Comparison of ENCODE assay signal across 21 mouse cellular contexts in the genomic region with DNA sequence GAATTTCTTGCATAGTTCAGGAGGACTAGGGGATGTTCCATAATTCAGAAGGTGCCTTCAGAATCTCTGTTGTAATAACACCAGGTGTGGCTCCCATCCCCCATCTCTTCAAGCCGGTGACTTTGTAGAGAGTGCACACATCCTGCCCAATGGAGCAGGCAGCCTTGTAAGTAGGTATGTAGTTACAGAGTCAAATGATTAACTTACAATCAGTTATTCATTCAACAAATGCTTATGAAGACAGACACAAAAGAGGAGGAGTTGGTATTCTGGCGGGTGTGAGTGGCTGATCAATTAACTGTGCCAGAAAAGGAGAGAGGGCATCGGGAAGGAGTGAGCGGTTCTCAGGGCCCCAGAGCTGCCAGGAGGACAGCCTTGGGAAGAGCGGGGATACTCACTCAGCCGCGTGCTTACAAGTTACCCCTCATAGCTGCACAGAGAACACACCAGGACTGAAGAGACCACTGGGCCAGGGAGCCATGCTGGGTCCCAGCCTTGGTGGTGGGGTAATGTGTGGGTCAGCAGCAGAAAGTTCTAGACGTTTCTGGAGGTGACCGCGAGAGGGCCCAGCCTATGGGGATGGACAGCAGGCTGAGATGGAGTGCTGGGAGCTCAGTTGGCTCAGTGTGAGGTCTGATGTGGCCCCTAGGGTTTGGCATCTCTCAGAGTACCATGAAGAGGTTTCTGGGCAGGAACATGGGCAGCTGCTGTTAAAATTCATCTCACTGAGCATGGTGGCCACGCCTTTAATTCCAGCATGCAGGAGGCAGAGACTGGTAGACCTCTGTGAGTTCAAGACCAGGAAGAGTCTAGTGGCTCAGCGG. TPM values are rescaled to one million over a fixed set of nuclear protein-coding genes. Genes with fewer than 3 reads are reported as not detected.
DNase-seq lines count a peak whose midpoint lies in the region; ATAC-seq and TF ChIP-seq lines count a peak whose summit lies in the region.
"Had no signal": no experiment of that assay in that cellular context is flagged by ENCODE, and none has a peak within 500 bp of the region (broad histone marks: within the 10 kb centered on the region; RNA-seq: fewer than 3 reads in every experiment).

No protein-coding gene starts in this region.

- H3K36me3 ChIP-seq in liver, adult 2 months (ENCODE audit: control insufficient read depth, insufficient read depth, low read length), result no peaks in the 10 kb centered on the region
- H3K36me3 ChIP-seq in liver, embryonic 11.5 days (ENCODE audit: control insufficient read depth, insufficient read depth, low read length), result no peaks in the 10 kb centered on the region; the same call in 1 of the 2 replicates
- H3K36me3 ChIP-seq: liver, embryonic 13.5 days had no signal

- no peak overlapping the region for H3K4me3 ChIP-seq in liver, adult 2 months (ENCODE audit: insufficient read depth, low read depth, low read length)
- H3K4me3 ChIP-seq in liver, embryonic 11.5 days (ENCODE audit: low read depth, low read length), result no peak overlapping the region
- H3K4me3 ChIP-seq: embryonic facial prominence, embryonic 15.5 days; forebrain, embryonic 10.5 days; heart, adult 2 months; liver, embryonic 13.5 days; neural tube, embryonic 12.5 days had no signal

- H3K27ac ChIP-seq in liver, adult 2 months (replicated peaks; ENCODE audit: insufficient read depth, low read depth, low read length), result no peak overlapping the region
- H3K27ac ChIP-seq in liver, embryonic 11.5 days (ENCODE audit: low read depth, low read length), result no peak overlapping the region
- H3K27ac ChIP-seq: embryonic facial prominence, embryonic 15.5 days; forebrain, embryonic 10.5 days; heart, adult 2 months; liver, embryonic 13.5 days; neural tube, embryonic 12.5 days had no signal

- no peak overlapping the region for H3K4me2 ChIP-seq in liver, embryonic 11.5 days
- H3K4me2 ChIP-seq: embryonic facial prominence, embryonic 15.5 days; liver, embryonic 13.5 days; neural tube, embryonic 12.5 days had no signal

- H3K27me3 ChIP-seq in liver, adult 2 months (ENCODE audit: control insufficient read depth, insufficient read depth, low read length), result no peaks in the 10 kb centered on the region
- H3K27me3 ChIP-seq in liver, embryonic 11.5 days (replicated peaks; ENCODE audit: control insufficient read depth, insufficient read depth, low read length), result no peaks in the 10 kb centered on the region
- no peaks in the 10 kb centered on the region for H3K27me3 ChIP-seq in Patski
- H3K27me3 ChIP-seq: embryonic facial prominence, embryonic 15.5 days; liver, embryonic 13.5 days; neural tube, embryonic 12.5 days had no signal

- in situ Hi-C loops in Patski (cut with MboI; ENCODE audit: low pct_unique_long_range_greater_than_20kb), result no loop called here

- no peak for ATAC-seq in liver, embryonic 11.5 days (replicated peaks; ENCODE audit: low FRiP score)
- ATAC-seq in Patski, result peak; percentile 31
- ATAC-seq: inflammation-experienced regulatory T-cells, adult 6 months had no signal

- POLR2A ChIA-PET in Patski (lab: Charles Lee), result interaction anchor here (1.1 kb wide), 1 partner anchor 22 kb away, joined by 3 read pairs; no protein-coding TSS in a partner anchor

- peaks cover 10% of the 10 kb centered on the region for H3K4me1 ChIP-seq in liver, adult 2 months (ENCODE audit: control insufficient read depth, insufficient read depth, low read length)
- H3K4me1 ChIP-seq in liver, embryonic 11.5 days (replicated peaks; ENCODE audit: control insufficient read depth, insufficient read depth, low read length), result 0 out of 2 replicates have a peak, but pooled peaks cover 2% of the 10 kb centered on the region
- H3K4me1 ChIP-seq: neural tube, embryonic 12.5 days had no signal

- 53% methylated on average over 12 of the region's 12 CpGs for WGBS in liver, adult 2 months
- WGBS in liver, embryonic 11.5 days, result 77% methylated on average over 12 of the region's 12 CpGs

- no peak for TF ChIP-seq POLR2A in liver, adult 2 months (IDR thresholded peaks at IDR 0.05; ENCODE audit: extremely low read depth, insufficient read depth, low read length)

- H3K9me3 ChIP-seq in liver, embryonic 11.5 days (ENCODE audit: control insufficient read depth, low read length), result no peaks in the 10 kb centered on the region
- H3K9me3 ChIP-seq: embryonic facial prominence, embryonic 15.5 days; forebrain, embryonic 10.5 days; liver, embryonic 13.5 days; neural tube, embryonic 12.5 days had no signal

- no peak overlapping the region for H3K9ac ChIP-seq in liver, adult 2 months (ENCODE audit: low read depth, low read length)
- H3K9ac ChIP-seq in liver, embryonic 11.5 days (ENCODE audit: low read depth, low read length), result no peak overlapping the region
- H3K9ac ChIP-seq: embryonic facial prominence, embryonic 15.5 days; liver, embryonic 13.5 days; neural tube, embryonic 12.5 days had no signal

- CTCF ChIA-PET in Patski (lab: Charles Lee), result interaction anchor here (0.7 to 2.0 kb wide), 6 partner anchors 9 to 47 kb away, joined by 3 to 9 read pairs (median 3); no protein-coding TSS in a partner anchor

- TF ChIP-seq CTCF in liver, adult 2 months (IDR thresholded peaks at IDR 0.05; ENCODE audit: low read depth, low read length), result no peak
- no peak for TF ChIP-seq CTCF in Patski (IDR thresholded peaks at IDR 0.05)

- H3K79me2 ChIP-seq in liver, adult 2 months (ENCODE audit: control insufficient read depth, insufficient read depth, low read length), result no peaks in the 10 kb centered on the region

- DNase-seq in liver, adult 2 months (ENCODE audit: extremely low read depth, low read depth, low spot score), result peak; percentile 85
- DNase-seq in liver, embryonic 11.5 days (ENCODE audit: low spot score), result no peak
- DNase-seq in Patski (ENCODE audit: low read depth, low spot score), result no peak
- DNase-seq in kidney, adult 9 months, result peak; percentile 91
- peak; percentile 81 to 91 for DNase-seq in kidney, postnatal 36 days
- no peak for DNase-seq in frontal cortex, postnatal 10 days (ENCODE audit: low spot score in 2 of 2)
- DNase-seq in T-cell, adult 2 months (ENCODE audit: low spot score), result no peak
- DNase-seq: adrenal gland, postnatal 36 days; cerebellum, adult 8-10 months; heart, adult 2 months; layer of hippocampus, adult 9-11 months; liver, embryonic 13.5 days; lung, postnatal 10 days had no signal

RNA-seq across cellular contexts. Expression of a gene that starts 4.9 kb away (rescaled TPM):
- 0.18 and 0.40 TPM in 2 replicates for total RNA-seq in liver, adult 2 months (2014; rRNA removed)
- 0.16 and 0.51 TPM in 2 replicates for polyA plus RNA-seq in liver, adult 2 months (2012; rRNA removed)
- 0.69 and 1.5 TPM in 2 replicates for polyA plus RNA-seq in liver, embryonic 11.5 days (2014; fragmentation: Nextera tagmentation; extraction: Ambion mirVana)
- polyA plus RNA-seq in Patski (2021), result 0.17 TPM
- total RNA-seq: common myeloid progenitor, adult 5-6 weeks; gastrocnemius, adult 8-10 months; megakaryocyte, adult 5-6 weeks had no signal
- polyA plus RNA-seq: inflammation-experienced regulatory T-cells, adult 6 months had no signal

RNA-seq across cellular contexts. Expression of a gene that starts 22.5 kb away (rescaled TPM):
- 0.81 and 0.92 TPM in 2 replicates for total RNA-seq in liver, adult 2 months (2014; rRNA removed)
- polyA plus RNA-seq in liver, adult 2 months (2012; rRNA removed), result 1.9 and 3.0 TPM in 2 replicates
- polyA plus RNA-seq in liver, embryonic 11.5 days (2014; fragmentation: Nextera tagmentation; extraction: Ambion mirVana), result 27.6 and 28.6 TPM in 2 replicates
- polyA plus RNA-seq in Patski (2021), result 141 TPM

RNA-seq across cellular contexts. Expression of a gene that starts 25.1 kb away (rescaled TPM):
- not detected in 2 replicates for total RNA-seq in liver, adult 2 months (2014; rRNA removed)
- polyA plus RNA-seq in liver, adult 2 months (2012; rRNA removed), result not detected in 2 replicates
- 1.5 and 1.7 TPM in 2 replicates for polyA plus RNA-seq in liver, embryonic 11.5 days (2014; fragmentation: Nextera tagmentation; extraction: Ambion mirVana)
- polyA plus RNA-seq in Patski (2021), result not detected
- total RNA-seq: adrenal gland, postnatal 36 days; gastrocnemius, adult 8-10 months; heart, adult 2 months had no signal
- polyA plus RNA-seq: embryonic facial prominence, embryonic 15.5 days; forebrain, embryonic 10.5 days; hindbrain, embryonic 11.5 days had no signal

RNA-seq across cellular contexts. Expression of a gene that starts 38.3 kb away (rescaled TPM):
- total RNA-seq in liver, adult 2 months (2014; rRNA removed), result 43.9 and 86.1 TPM in 2 replicates
- 77.6 and 103 TPM in 2 replicates for polyA plus RNA-seq in liver, adult 2 months (2012; rRNA removed)
- polyA plus RNA-seq in liver, embryonic 11.5 days (2014; fragmentation: Nextera tagmentation; extraction: Ambion mirVana), result 329 and 336 TPM in 2 replicates
- 349 TPM for polyA plus RNA-seq in Patski (2021)

RNA-seq across cellular contexts. Expression of a gene that starts 38.8 kb away (rescaled TPM):
- 0.09 and 0.27 TPM in 2 replicates for total RNA-seq in liver, adult 2 months (2014; rRNA removed)
- polyA plus RNA-seq in liver, adult 2 months (2012; rRNA removed), result 0.18 and 0.60 TPM in 2 replicates
- 1.8 and 2.6 TPM in 2 replicates for polyA plus RNA-seq in liver, embryonic 11.5 days (2014; fragmentation: Nextera tagmentation; extraction: Ambion mirVana)
- 2.3 TPM for polyA plus RNA-seq in Patski (2021)

Comparison
In these comparisons a context has a peak if more than half of its experiments do, and no peak if none do; other contexts are left out.
1. DNase-seq: peak in liver, adult 2 months (single experiment), kidney, adult 9 months (single experiment) and kidney, postnatal 36 days (2 of 2); none in liver, embryonic 11.5 days (single experiment), Patski (single experiment), frontal cortex, postnatal 10 days (0 of 2) and T-cell, adult 2 months (single experiment).